Mouse (Mus musculus) thymus, adult 2 months (tissue): ENCODE data around the gene Taf15.

Source experiments
- CTCF ChIP-seq: fragments of 200-500 bp; IDR thresholded peaks from 2 replicates; pipeline ENCODE4 v1.5.1; 2012; ENCODE audit warnings: mild to moderate bottlenecking, control low read depth, low read length, moderate library complexity, borderline replicate concordance; ENCODE audit not compliant: control insufficient read depth, poor library complexity, insufficient read depth; ENCODE audit errors: extremely low read depth
- POLR2A ChIP-seq: fragments of 200-500 bp; IDR thresholded peaks from 2 replicates; pipeline ENCODE4 v1.6.1; 2012; ENCODE audit warnings: mild to moderate bottlenecking, low read length, control low read depth, moderate library complexity; ENCODE audit not compliant: control insufficient read depth, poor library complexity, insufficient read depth; ENCODE audit errors: extremely low read depth

DNA sequence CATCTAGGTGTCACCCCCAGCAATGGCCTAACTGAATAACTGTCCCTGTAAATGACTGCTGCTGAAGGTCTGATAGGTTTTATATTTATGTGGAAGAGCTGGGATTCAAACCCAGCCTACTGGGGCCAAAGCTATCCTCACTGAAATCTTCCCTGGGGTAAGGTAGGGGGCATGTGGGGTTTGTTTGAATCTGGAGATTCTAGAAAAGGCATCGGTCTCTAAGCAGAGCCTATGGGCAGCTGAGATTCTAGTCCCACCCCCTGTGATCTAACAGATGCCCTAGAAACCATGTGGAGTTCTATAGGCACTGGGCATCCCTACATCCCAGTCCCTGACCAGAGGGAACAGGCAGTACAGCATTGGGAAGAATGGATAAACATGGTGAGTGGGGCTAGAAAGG lies 35.5 kb upstream of the Taf15 start, which contains the start of gene 1700020L24Rik:
- TF ChIP-seq CTCF: no peak
- TF ChIP-seq POLR2A: no peak
